ENCODE assay signal across 8 mouse cellular contexts in genomic region chr2:126033114-126033972, GRCm38 (mm10). TPM values are rescaled to one million over a fixed set of nuclear protein-coding genes. Genes with fewer than 3 reads are reported as not detected.
DNase-seq lines count a peak whose midpoint lies in the region; ATAC-seq and TF ChIP-seq lines count a peak whose summit lies in the region.

No protein-coding gene starts in this region.

- H3K36me3 ChIP-seq in kidney, adult 2 months (ENCODE audit: control insufficient read depth, insufficient read depth, low read length), result no peaks in the 10 kb centered on the region
- H3K36me3 ChIP-seq in kidney, embryonic 16.5 days (ENCODE audit: insufficient read depth, low read length), result no peaks in the 10 kb centered on the region
- no peaks in the 10 kb centered on the region for H3K36me3 ChIP-seq in stomach, embryonic 14.5 days (ENCODE audit: control insufficient read depth, insufficient read depth, low read length)

- DNase-seq in kidney, adult 2 months, result peak; percentile 28
- no peak for DNase-seq in kidney, adult 11 months
- DNase-seq in 3T3-L1 (ENCODE audit: low read depth, low spot score), result peak; percentile 89
- DNase-seq in MN1 (ENCODE audit: low spot score), result peak; percentile 27
- no peak for DNase-seq in gastrocnemius, postnatal 36 days

- H3K4me3 ChIP-seq in kidney, adult 2 months (ENCODE audit: insufficient read depth, low read depth, low read length), result no peak overlapping the region
- H3K4me3 ChIP-seq in kidney, embryonic 16.5 days (ENCODE audit: low read length), result no peak overlapping the region
- no peak overlapping the region for H3K4me3 ChIP-seq in stomach, embryonic 14.5 days (ENCODE audit: low read depth, low read length)

- TF ChIP-seq CTCF in kidney, adult 2 months (conservative IDR thresholded peaks at IDR 0.05; ENCODE audit: insufficient read depth, insufficient read length, low read depth, low read length), result 0 out of 2 replicates have a peak, but pooled peaks have one; percentile 9

- WGBS in kidney, adult 2 months, result 62% methylated on average over 8 of the region's 8 CpGs
- 74% methylated on average over 8 of the region's 8 CpGs for WGBS in kidney, embryonic 16.5 days
- WGBS in stomach, embryonic 14.5 days, result 74% methylated on average over 8 of the region's 8 CpGs

- no peaks in the 10 kb centered on the region for H3K4me1 ChIP-seq in kidney, adult 2 months (ENCODE audit: control insufficient read depth, insufficient read depth, low read length)
- no peaks in the 10 kb centered on the region for H3K4me1 ChIP-seq in kidney, embryonic 16.5 days (ENCODE audit: insufficient read depth, low read length)
- H3K4me1 ChIP-seq in stomach, embryonic 14.5 days (ENCODE audit: control insufficient read depth, insufficient read depth, low read length), result peaks cover 9% of the 10 kb centered on the region

- no peak overlapping the region for H3K4me2 ChIP-seq in kidney, embryonic 16.5 days (replicated peaks; ENCODE audit: low read depth, low read length)
- no peak overlapping the region for H3K4me2 ChIP-seq in stomach, embryonic 14.5 days (replicated peaks; ENCODE audit: low read depth, low read length)

- intact Hi-C loops in gastrocnemius, postnatal 36 days (cut with DNase I), result loop anchor here (5.0 to 10.0 kb wide), 2 partner anchors 111 to 141 kb away; no protein-coding TSS in a partner anchor

- TF ChIP-seq POLR2A in kidney, adult 2 months (IDR thresholded peaks at IDR 0.05; ENCODE audit: low read depth, low read length), result no peak

- H3K9ac ChIP-seq in kidney, embryonic 16.5 days (replicated peaks; ENCODE audit: low read length), result no peak overlapping the region
- no peak overlapping the region for H3K9ac ChIP-seq in stomach, embryonic 14.5 days (replicated peaks; ENCODE audit: low read depth, low read length)

- no peak overlapping the region for H3K27ac ChIP-seq in kidney, adult 2 months (ENCODE audit: insufficient read depth, low read depth, low read length)
- no peak overlapping the region for H3K27ac ChIP-seq in kidney, embryonic 16.5 days (ENCODE audit: low read length)
- H3K27ac ChIP-seq in stomach, embryonic 14.5 days (ENCODE audit: low read length), result no peak overlapping the region

- 0 out of 2 replicates have a peak, but pooled peaks have one; percentile 15 for ATAC-seq in kidney, embryonic 16.5 days (ENCODE audit: low FRiP score, low TSS enrichment)
- ATAC-seq in stomach, embryonic 14.5 days (ENCODE audit: insufficient number of reproducible peaks, insufficient read depth, low FRiP score, low read depth), result 0 out of 2 replicates have a peak, but pooled peaks have one; percentile 30
- ATAC-seq in erythroblast, adult 5-6 weeks (replicated peaks; ENCODE audit: low FRiP score, poor library complexity, severe bottlenecking), result no peak

- no peaks in the 10 kb centered on the region for H3K9me3 ChIP-seq in kidney, embryonic 16.5 days (ENCODE audit: low read length)
- H3K9me3 ChIP-seq in stomach, embryonic 14.5 days (ENCODE audit: control insufficient read depth, low read depth, low read length), result no peaks in the 10 kb centered on the region

- no peaks in the 10 kb centered on the region for H3K27me3 ChIP-seq in kidney, adult 2 months (replicated peaks; ENCODE audit: control insufficient read depth, insufficient read depth, low read length)
- no peaks in the 10 kb centered on the region for H3K27me3 ChIP-seq in kidney, embryonic 16.5 days (ENCODE audit: insufficient read depth, low read length)
- no peaks in the 10 kb centered on the region for H3K27me3 ChIP-seq in stomach, embryonic 14.5 days (ENCODE audit: control insufficient read depth, insufficient read depth, low read length)

RNA-seq across cellular contexts. Expression of gene Fgf7, which starts 1.1 kb away (rescaled TPM):
- polyA plus RNA-seq in kidney, adult 2 months (2012; rRNA removed), result 0.37 and 0.47 TPM in 2 replicates
- polyA plus RNA-seq in kidney, embryonic 16.5 days (2015; fragmentation: Nextera tagmentation; extraction: Ambion mirVana), result 1.4 and 1.7 TPM in 2 replicates
- polyA plus RNA-seq in stomach, embryonic 14.5 days (2014; fragmentation: Nextera tagmentation; extraction: Ambion mirVana), result 4.5 and 6.4 TPM in 2 replicates
- 1 to 10 TPM; 2.0 to 3.0 TPM for total RNA-seq in gastrocnemius, postnatal 36 days (2021)
- not detected in 2 replicates for total RNA-seq in erythroblast, adult 5-6 weeks (2015; ENCODE audit: low replicate concordance)
- not detected in 2 replicates for total RNA-seq in erythroblast, adult 5-6 weeks (2017; ENCODE audit: low replicate concordance)

Comparison
In these comparisons a context has a peak if more than half of its experiments do, and no peak if none do; other contexts are left out.
1. DNase-seq: peak in kidney, adult 2 months (single experiment), 3T3-L1 (single experiment) and MN1 (single experiment); none in kidney, adult 11 months (single experiment) and gastrocnemius, postnatal 36 days (0 of 2).